Mouse (Mus musculus) MEL (cell line): Measurements from ENCODE around the gene Creld2.

ENCODE experiments used
- CTCF ChIP-seq, 3 experiments: IDR thresholded peaks in 2 of 3; conservative IDR thresholded peaks in 1 of 3; 2 replicates each; pipeline ENCODE4 v1.5.1; 2011 to 2012; ENCODE audit warnings: low read length in 3 of 3, low read depth in 2 of 3, mild to moderate bottlenecking in 2 of 3, improper control_type of control experiment in 1 of 3, inconsistent platforms in 1 of 3, mixed read lengths in 1 of 3, moderate library complexity in 1 of 3; ENCODE audit not compliant: control insufficient read depth in 1 of 3, insufficient read depth in 1 of 3, poor library complexity in 1 of 3, severe bottlenecking in 1 of 3
- EP300 ChIP-seq, 2 experiments: IDR thresholded peaks; 2 replicates each; pipeline ENCODE4 v1.6.1; 2011; ENCODE audit warnings: improper control_type of control experiment in 2 of 2, low read length in 2 of 2, low read depth in 1 of 2, mild to moderate bottlenecking in 1 of 2
- HCFC1 ChIP-seq: IDR thresholded peaks from 2 replicates; pipeline ENCODE4 v1.6.1; 2012; ENCODE audit warnings: low read depth, mild to moderate bottlenecking, inconsistent platforms, low read length, improper control_type of control experiment, moderate library complexity
- MAX ChIP-seq: IDR thresholded peaks from 2 replicates; pipeline ENCODE4 v1.6.1; 2011; ENCODE audit warnings: low read length, improper control_type of control experiment
- POLR2A ChIP-seq, 2 experiments: IDR thresholded peaks; 2 replicates each; pipeline ENCODE4 v1.6.1; 2011 to 2012; ENCODE audit warnings: low read length in 2 of 2, mild to moderate bottlenecking in 2 of 2, control low read depth in 1 of 2, improper control_type of control experiment in 1 of 2, low read depth in 1 of 2, moderate library complexity in 1 of 2; ENCODE audit not compliant: control insufficient read depth in 1 of 2, insufficient read depth in 1 of 2, poor library complexity in 1 of 2

DNA sequence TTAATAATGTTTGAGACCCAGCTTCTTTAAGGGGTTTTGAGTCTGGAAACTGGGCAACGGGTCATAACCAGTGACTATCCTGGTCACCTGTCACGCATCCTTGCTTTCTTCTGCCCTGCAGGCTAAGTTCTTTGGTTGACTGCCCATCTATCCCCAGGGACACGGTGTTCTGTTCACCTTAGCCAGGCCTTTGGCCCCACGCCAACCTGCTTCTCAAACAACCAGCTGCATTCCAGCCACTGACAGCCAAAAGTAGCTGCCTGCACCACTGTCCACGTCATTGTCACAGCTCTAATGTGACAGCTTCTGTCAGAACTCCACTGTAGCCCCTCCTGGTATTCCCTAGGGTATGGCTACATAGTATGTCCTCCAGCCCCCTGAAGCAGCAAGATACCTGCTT, 12.0 kb downstream of the Creld2 start:
- TF ChIP-seq HCFC1 (no peak), POLR2A (IDR thresholded peaks at IDR 0.05; ENCODE audit: control insufficient read depth in 1 of 2, insufficient read depth in 1 of 2, low read depth in 1 of 2, low read length in 2 of 2, poor library complexity in 1 of 2) (no peak), MAX (no peak), CTCF (IDR thresholded peaks at IDR 0.05 in 2 of 3, conservative IDR thresholded peaks at IDR 0.05 in 1 of 3; ENCODE audit: control insufficient read depth in 1 of 3, insufficient read depth in 1 of 3, low read depth in 2 of 3, low read length in 3 of 3, poor library complexity in 1 of 3, severe bottlenecking in 1 of 3) (no peak), EP300 (IDR thresholded peaks at IDR 0.05; ENCODE audit: low read depth in 1 of 2, low read length in 2 of 2) (no peak)
